Mouse (Mus musculus) spleen, adult 2 months (tissue): ENCODE data around the gene Retreg1. TPM values are rescaled to one million over a fixed set of nuclear protein-coding genes. Genes with fewer than 3 reads are reported as not detected.

Experiments
- DNase-seq, 2 experiments: peaks; one replicate each; pipeline versions ENCODE4 v3.0.0 to v3.0.0-alpha.2; 2012 to 2021; ENCODE audit warnings: low spot score in 2 of 2, low read depth in 1 of 2
- H3K27ac ChIP-seq: fragments of 200-500 bp; 2 replicates; pipeline ENCODE4 v1.5.1; 2012; ENCODE audit warnings: low read length, inconsistent platforms; ENCODE audit not compliant: insufficient read depth
- H3K27me3 ChIP-seq: fragments of 200-500 bp; 2 replicates; pipeline ENCODE4 v1.6.1; 2012; ENCODE audit warnings: mild to moderate bottlenecking, moderate library complexity, low read length, inconsistent platforms; ENCODE audit not compliant: control insufficient read depth, insufficient read depth
- H3K36me3 ChIP-seq: fragments of 200-500 bp; 2 replicates; pipeline ENCODE4 v1.6.1; 2012; ENCODE audit warnings: mild to moderate bottlenecking, low read length, inconsistent platforms; ENCODE audit not compliant: control insufficient read depth, insufficient read depth
- H3K4me1 ChIP-seq: fragments of 200-500 bp; 2 replicates; pipeline ENCODE4 v1.6.1; 2011; ENCODE audit warnings: inconsistent platforms; ENCODE audit not compliant: control insufficient read depth, insufficient read depth, insufficient read length
- H3K4me3 ChIP-seq: fragments of 200-500 bp; 2 replicates; pipeline ENCODE4 v1.5.1; 2011; ENCODE audit warnings: mild to moderate bottlenecking, inconsistent platforms; ENCODE audit not compliant: insufficient read depth, insufficient read length; ENCODE audit errors: extremely low read depth
- CTCF ChIP-seq: fragments of 200-500 bp; IDR thresholded peaks from 2 replicates; pipeline ENCODE4 v1.5.1; 2011; ENCODE audit warnings: mild to moderate bottlenecking, inconsistent platforms; ENCODE audit not compliant: insufficient read depth, insufficient read length, insufficient replicate concordance; ENCODE audit errors: extremely low read depth
- POLR2A ChIP-seq: fragments of 200-500 bp; IDR thresholded peaks from 2 replicates; pipeline ENCODE4 v1.6.1; 2011; ENCODE audit warnings: low read depth, low read length, inconsistent platforms
- WGBS: fragments of 180-500 bp; shearing (Covaris S2); methylation state at CpG from one replicate; pipeline ENCODE4 v1.1.7; 2018; 5-methylcytosine and 5-hydroxymethylcytosine counted together
- polyA plus RNA-seq: library from polyadenylated mRNA; depleted of rRNA; stranded (reverse); fragments of >200 nt; gene quantifications from 2 replicates; pipeline ENCODE4 v1.2.3, GENCODE M21; 2012

The Retreg1 gene
- polyA plus RNA-seq, 1 experiment, result 8.8 TPM

- WGBS, result 91% methylated on average over 26 of the region's 26 CpGs
- no peak for DNase-seq
- Histone ChIP-seq H3K27me3 (no peaks in the 10 kb centered on the region), H3K4me1 (no peaks in the 10 kb centered on the region), H3K4me3 (no peak overlapping the region), H3K27ac (no peak overlapping the region), H3K36me3 (no peaks in the 10 kb centered on the region)
- TF ChIP-seq CTCF, result no peak
- TF ChIP-seq POLR2A, result no peak
These were observed 105.6 kb downstream of the Retreg1 start for GRCm38 (mm10) chr15:25948257-25949223.

GRCm38 (mm10) chr15:25949696-25950095 lies 106.7 kb downstream of the Retreg1 start:
- no peak for TF ChIP-seq POLR2A
- TF ChIP-seq CTCF, result no peak
- no peaks in the 10 kb centered on the region for H3K36me3 ChIP-seq
- H3K4me3 ChIP-seq, result no peak overlapping the region
- 90% methylated on average over 9 of the region's 9 CpGs for WGBS
- no peaks in the 10 kb centered on the region for H3K4me1 ChIP-seq
- no peak overlapping the region for H3K27ac ChIP-seq
- no peak for DNase-seq
- H3K27me3 ChIP-seq, result no peaks in the 10 kb centered on the region

DNA sequence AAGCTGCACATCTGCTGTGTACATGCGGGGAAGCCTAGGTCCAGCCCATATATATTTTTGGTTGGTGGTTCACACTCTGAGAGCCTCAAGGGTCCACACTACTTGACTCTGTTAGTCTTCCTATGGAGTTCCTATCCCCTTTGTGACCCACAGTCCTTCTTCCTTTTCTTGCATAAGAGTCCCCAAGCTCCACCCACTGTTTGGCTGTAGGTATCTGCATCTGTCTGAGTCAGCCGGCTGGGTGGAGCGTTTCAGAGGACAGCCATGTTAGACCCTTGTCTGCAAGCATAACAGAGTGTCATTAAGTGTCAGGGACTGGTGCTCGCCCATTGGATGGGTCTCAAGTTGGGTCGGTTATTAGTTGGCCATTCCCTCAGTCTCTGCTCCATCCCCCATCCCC lies 107.6 kb downstream of the Retreg1 start:
- 74% methylated on average over 5 of the region's 5 CpGs for WGBS
- TF ChIP-seq CTCF (no peak), POLR2A (no peak)

GRCm38 (mm10) chr15:25951037-25951436 lies 108.1 kb downstream of the Retreg1 start:
- H3K4me1 ChIP-seq, result no peaks in the 10 kb centered on the region
- no peaks in the 10 kb centered on the region for H3K27me3 ChIP-seq
- DNase-seq, result no peak
- H3K4me3 ChIP-seq, result no peak overlapping the region
- no peaks in the 10 kb centered on the region for H3K36me3 ChIP-seq
- no peak overlapping the region for H3K27ac ChIP-seq
- 83% methylated on average over 4 of the region's 4 CpGs for WGBS
- TF ChIP-seq CTCF (no peak), POLR2A (no peak)

More for the DNA sequence above, 107.6 kb downstream of the Retreg1 start:
- H3K4me3 ChIP-seq, result no peak overlapping the region
- H3K4me1 ChIP-seq, result no peaks in the 10 kb centered on the region
- no peaks in the 10 kb centered on the region for H3K27me3 ChIP-seq
- no peak for DNase-seq
- H3K27ac ChIP-seq, result no peak overlapping the region
- H3K36me3 ChIP-seq, result no peaks in the 10 kb centered on the region

DNA sequence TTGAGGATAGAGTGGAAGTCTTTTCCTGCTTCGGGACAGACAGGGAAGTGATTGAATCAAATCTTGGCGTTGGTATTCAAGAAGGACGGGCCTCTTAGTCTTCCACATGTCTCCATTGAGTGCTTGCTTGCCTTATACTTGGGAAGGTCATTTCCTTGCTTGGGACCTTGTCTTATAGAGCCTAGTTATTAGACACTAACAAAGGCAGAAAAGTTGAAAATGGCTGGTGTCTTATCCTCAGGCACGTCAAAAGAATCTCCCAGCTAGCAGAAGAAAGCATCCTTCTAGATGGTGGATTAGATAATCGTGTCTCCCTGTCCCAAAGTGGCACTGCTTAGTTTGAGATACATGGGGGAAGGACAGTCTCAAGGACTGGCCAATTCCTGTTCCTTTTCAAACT lies 113.0 kb downstream of the Retreg1 start:
- 85% methylated on average over 5 of the region's 5 CpGs for WGBS
- H3K4me1 ChIP-seq, result no peaks in the 10 kb centered on the region
- no peaks in the 10 kb centered on the region for H3K27me3 ChIP-seq
- no peak for DNase-seq
- TF ChIP-seq POLR2A (no peak), CTCF (no peak)
- no peak overlapping the region for H3K27ac ChIP-seq
- no peak overlapping the region for H3K4me3 ChIP-seq
- no peaks in the 10 kb centered on the region for H3K36me3 ChIP-seq

DNA sequence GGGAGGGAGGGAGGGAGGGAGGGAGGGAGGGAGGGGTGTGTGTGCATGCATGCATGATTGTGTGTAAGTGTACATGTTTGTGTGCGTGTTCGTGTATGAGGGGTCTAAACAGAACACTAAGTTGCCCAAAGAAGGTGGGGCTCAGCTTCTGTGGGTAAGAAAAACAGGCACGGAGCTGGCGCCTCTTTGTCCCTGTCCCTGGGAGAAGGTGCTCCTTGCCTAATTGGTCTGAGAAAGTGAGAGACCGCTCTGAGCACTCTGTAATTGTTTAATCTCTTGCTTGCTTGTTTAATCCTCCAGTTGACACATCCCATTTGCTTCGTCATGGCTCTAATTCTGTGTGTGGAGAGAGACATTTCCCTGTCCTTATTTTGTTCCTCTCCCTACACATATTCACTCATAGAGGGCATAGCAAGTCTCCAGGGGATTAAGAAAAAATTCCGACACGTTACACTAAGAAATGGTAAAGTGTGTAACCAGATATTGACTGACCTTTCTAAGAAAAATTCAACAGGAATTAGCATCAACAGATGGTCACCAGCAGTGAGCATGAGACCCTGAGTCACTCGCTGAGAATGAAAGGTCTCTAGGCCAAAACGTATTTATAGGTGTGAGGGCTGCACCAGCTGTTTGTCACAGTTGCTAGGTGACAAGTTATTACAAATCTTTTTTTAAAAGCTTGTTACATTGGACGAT lies 113.6 kb downstream of the Retreg1 start:
- DNase-seq, result no peak
- Histone ChIP-seq H3K4me1 (no peaks in the 10 kb centered on the region), H3K27me3 (no peaks in the 10 kb centered on the region), H3K27ac (no peak overlapping the region), H3K4me3 (no peak overlapping the region), H3K36me3 (no peaks in the 10 kb centered on the region)
- WGBS, result 82% methylated on average over 11 of the region's 11 CpGs
- no peak for TF ChIP-seq CTCF
